ENCODE assay signal across 8 mouse cellular contexts in the genomic region with DNA sequence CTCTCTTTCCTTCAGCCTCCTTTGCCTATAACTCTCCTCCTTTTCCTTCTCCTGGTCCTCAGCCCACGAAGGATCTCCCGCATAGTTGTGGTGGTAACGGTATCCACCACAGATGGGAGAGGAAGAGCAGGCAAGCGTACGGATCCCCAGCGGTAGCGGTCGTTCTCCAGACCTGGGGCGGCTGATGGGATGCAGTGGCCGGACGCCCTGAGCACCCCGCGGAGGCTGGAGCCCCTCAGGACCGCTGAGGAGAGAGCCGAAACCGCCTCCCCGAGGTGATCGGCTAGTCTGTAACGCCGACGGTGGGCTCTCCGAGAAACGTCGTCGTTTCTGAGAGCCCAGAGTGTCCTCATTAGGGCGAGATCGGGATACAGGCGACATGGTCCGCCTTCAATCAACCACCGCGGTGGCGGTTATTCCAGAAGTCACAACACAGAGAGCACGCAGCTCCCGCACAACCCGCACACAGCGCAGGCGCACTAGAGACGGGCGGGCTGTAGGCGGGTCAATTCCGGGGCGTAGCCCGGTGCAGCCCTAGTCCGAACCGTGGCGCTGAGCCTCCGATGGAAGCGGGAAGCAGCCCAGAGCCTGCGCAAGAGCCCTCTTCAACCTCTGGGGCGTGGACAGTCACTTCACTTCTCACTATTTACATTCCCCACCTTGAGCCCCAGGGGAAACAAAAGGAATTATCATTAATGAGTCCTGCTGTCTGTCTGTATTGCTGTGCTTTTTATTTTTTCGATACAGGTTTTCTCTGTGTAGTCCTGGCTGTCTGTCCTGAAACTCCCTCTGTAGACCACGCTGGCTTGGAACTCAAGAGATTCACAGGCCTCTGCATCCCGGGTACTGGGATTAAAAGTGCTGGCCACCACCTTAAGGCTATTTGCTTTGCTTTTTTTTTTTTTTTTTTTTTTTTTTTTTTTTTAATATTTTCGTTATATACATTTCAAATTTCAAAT. TPM values are rescaled to one million over a fixed set of nuclear protein-coding genes. Genes with fewer than 3 reads are reported as not detected.
DNase-seq lines count a peak whose midpoint lies in the region; ATAC-seq and TF ChIP-seq lines count a peak whose summit lies in the region.

A gene (minus strand): TSS at position 449 of the 959 bp plus-strand sequence.

- H3K36me3 ChIP-seq in forebrain, embryonic 15.5 days, result no peaks in the 10 kb centered on the region
- H3K36me3 ChIP-seq in neural tube, embryonic 14.5 days (ENCODE audit: control insufficient read depth, insufficient read depth, low read length), result no peaks in the 10 kb centered on the region
- H3K36me3 ChIP-seq in testis, adult 2 months (ENCODE audit: control insufficient read depth, insufficient read depth, low read length), result no peaks in the 10 kb centered on the region

- H3K4me1 ChIP-seq in forebrain, embryonic 15.5 days, result no peaks in the 10 kb centered on the region; the same call in 1 of the 2 replicates
- no peaks in the 10 kb centered on the region for H3K4me1 ChIP-seq in neural tube, embryonic 14.5 days (ENCODE audit: control insufficient read depth, insufficient read depth, low read length)
- H3K4me1 ChIP-seq in testis, adult 2 months (ENCODE audit: control insufficient read depth, insufficient read depth, low read length), result peaks cover 3% of the 10 kb centered on the region; the same call in 1 of the 2 replicates

- H3K27ac ChIP-seq in forebrain, embryonic 15.5 days (replicated peaks), result peak within 1 kb of the TSS; percentile 53
- H3K27ac ChIP-seq in neural tube, embryonic 14.5 days (ENCODE audit: low read depth, low read length), result peak within 1 kb of the TSS; percentile 72; the same call in 1 of the 2 replicates
- peak within 1 kb of the TSS; percentile 97 for H3K27ac ChIP-seq in testis, adult 2 months (ENCODE audit: control insufficient read depth, insufficient read depth, low read depth, low read length)

- TF ChIP-seq POLR2A in testis, adult 2 months (IDR thresholded peaks at IDR 0.05; ENCODE audit: control insufficient read depth, low read depth, low read length), result peak; percentile 94

- intact Hi-C loops in heart, postnatal 25 days (cut with DNase I), result loop anchor here (5.0 kb wide), 2 partner anchors 39 to 64 kb away; a partner anchor contains a TSS

- DNase-seq in ES-CJ7 (ENCODE audit: low read depth, low spot score), result peak; percentile 93
- DNase-seq in cerebellum, adult 11-12 months, result peak; percentile 89
- DNase-seq in heart, postnatal 25 days (ENCODE audit: low spot score), result peak; percentile 65
- DNase-seq in layer of hippocampus, adult 18-20 months (ENCODE audit: low spot score in 2 of 2), result peak; percentile 51 to 81
- DNase-seq in lung, adult 18-20 months, result peak; percentile 87 to 90

- H3K9me3 ChIP-seq in forebrain, embryonic 15.5 days, result no peaks in the 10 kb centered on the region
- no peaks in the 10 kb centered on the region for H3K9me3 ChIP-seq in neural tube, embryonic 14.5 days (ENCODE audit: control insufficient read depth, low read length)

- peak within 1 kb of the TSS; percentile 62 for H3K9ac ChIP-seq in forebrain, embryonic 15.5 days (replicated peaks)
- peak within 1 kb of the TSS; percentile 80 for H3K9ac ChIP-seq in neural tube, embryonic 14.5 days (replicated peaks; ENCODE audit: low read depth, low read length)

- H3K4me2 ChIP-seq in forebrain, embryonic 15.5 days (replicated peaks), result peak within 1 kb of the TSS; percentile 70
- H3K4me2 ChIP-seq in neural tube, embryonic 14.5 days (ENCODE audit: low read depth, low read length), result peak within 1 kb of the TSS; percentile 71

- peaks cover 11% of the 10 kb centered on the region for H3K27me3 ChIP-seq in forebrain, embryonic 15.5 days
- no peaks in the 10 kb centered on the region for H3K27me3 ChIP-seq in neural tube, embryonic 14.5 days (ENCODE audit: control insufficient read depth, insufficient read depth, low read length)
- no peaks in the 10 kb centered on the region for H3K27me3 ChIP-seq in testis, adult 2 months (ENCODE audit: control insufficient read depth, insufficient read depth, low read length)

- peak; percentile 99 for ATAC-seq in forebrain, embryonic 15.5 days (replicated peaks)
- peak; percentile 100 for ATAC-seq in neural tube, embryonic 14.5 days (ENCODE audit: low read depth)

- under 1% methylated on average over 54 of the region's 54 CpGs for WGBS in forebrain, embryonic 15.5 days
- WGBS in neural tube, embryonic 14.5 days, result under 1% methylated on average over 54 of the region's 54 CpGs

- peak within 1 kb of the TSS; percentile 54 for H3K4me3 ChIP-seq in forebrain, embryonic 15.5 days
- H3K4me3 ChIP-seq in neural tube, embryonic 14.5 days (ENCODE audit: low read depth, low read length), result peak within 1 kb of the TSS; percentile 53
- H3K4me3 ChIP-seq in testis, adult 2 months (ENCODE audit: control insufficient read depth, low read depth, low read length), result peak within 1 kb of the TSS; percentile 96

- no peak for TF ChIP-seq CTCF in testis, adult 2 months (IDR thresholded peaks at IDR 0.05; ENCODE audit: control insufficient read depth, insufficient read depth, insufficient replicate concordance, low read depth, low read length)

RNA-seq across cellular contexts. Expression of the gene that starts here (rescaled TPM):
- polyA plus RNA-seq in forebrain, embryonic 15.5 days (2015; fragmentation: Nextera tagmentation; extraction: Ambion mirVana), result 3.4 and 3.5 TPM in 2 replicates
- total RNA-seq in heart, postnatal 25 days (2021), result under 1 TPM; 0.39 to 0.75 TPM
- under 1 TPM; 0.57 to 0.96 TPM for total RNA-seq in layer of hippocampus, adult 18-20 months (2021)
- polyA plus RNA-seq in neural tube, embryonic 14.5 days (2014; fragmentation: Nextera tagmentation; extraction: Ambion mirVana), result 3.0 and 3.9 TPM in 2 replicates
- 32.4 and 38.1 TPM in 2 replicates for polyA plus RNA-seq in testis, adult 2 months (2012; rRNA removed)

Comparison
In these comparisons a context has a peak if more than half of its experiments do, and no peak if none do; other contexts are left out.
1. Peak in every context shown above with its lines: DNase-seq, ATAC-seq, H3K4me3 ChIP-seq and H3K27ac ChIP-seq.
2. Peak in DNase-seq in heart, postnatal 25 days; RNA of the gene not detected or under 1 TPM.
3. Peak in DNase-seq in layer of hippocampus, adult 18-20 months; RNA of the gene not detected or under 1 TPM.